Mouse (Mus musculus) intestine, postnatal 0 days (tissue): ENCODE data around the gene Rcc1. TPM values are rescaled to one million over a fixed set of nuclear protein-coding genes. Genes with fewer than 3 reads are reported as not detected.

Experiments
- ATAC-seq: fragments of 200-750 bp; cut with Nextera tagmentation; 2 replicates; pipeline ENCODE4 v1.8.0; 2017; ENCODE audit warnings: mild to moderate bottlenecking, moderate TSS enrichment, moderate library complexity
- H3K27ac ChIP-seq: fragments of 300-500 bp; sonication (generic); 2 replicates; pipeline ENCODE4 v1.5.1; 2014; ENCODE audit warnings: mild to moderate bottlenecking, low read depth, low read length, moderate library complexity
- H3K27me3 ChIP-seq: fragments of 300-500 bp; sonication (generic); replicated peaks from 2 replicates; pipeline ENCODE4 v1.6.1; 2014; ENCODE audit warnings: low read length, mixed read lengths; ENCODE audit not compliant: control insufficient read depth, insufficient read depth
- H3K36me3 ChIP-seq: fragments of 300-500 bp; sonication (generic); 2 replicates; pipeline ENCODE4 v1.6.1; 2014; ENCODE audit warnings: mild to moderate bottlenecking, moderate library complexity; ENCODE audit not compliant: control insufficient read depth, insufficient read depth
- H3K4me1 ChIP-seq: fragments of 300-500 bp; sonication (generic); replicated peaks from 2 replicates; pipeline ENCODE4 v1.6.1; 2014; ENCODE audit warnings: antibody characterized with exemption, low read length, mixed read lengths; ENCODE audit not compliant: control insufficient read depth, insufficient read depth
- H3K4me2 ChIP-seq: fragments of 300-500 bp; sonication (generic); replicated peaks from 2 replicates; pipeline ENCODE4 v1.6.1; 2014; ENCODE audit warnings: low read depth, mild to moderate bottlenecking, moderate library complexity
- H3K4me3 ChIP-seq: fragments of 300-500 bp; sonication (generic); 2 replicates; pipeline ENCODE4 v1.5.1; 2014; ENCODE audit warnings: low read depth, low read length
- H3K9ac ChIP-seq: fragments of 300-500 bp; sonication (generic); 2 replicates; pipeline ENCODE4 v1.6.1; 2014; ENCODE audit warnings: mild to moderate bottlenecking, low read depth, low read length
- H3K9me3 ChIP-seq: fragments of 300-500 bp; sonication (generic); 2 replicates; pipeline ENCODE4 v1.6.1; 2016; ENCODE audit warnings: mixed run types; ENCODE audit not compliant: control insufficient read depth
- CTCF ChIP-seq: sonication (generic); IDR thresholded peaks from 2 replicates; pipeline ENCODE4 v1.5.1; 2016; ENCODE audit warnings: low read depth, mild to moderate bottlenecking, control low read depth, antibody characterized with exemption, moderate library complexity
- WGBS: fragments of 180-500 bp; shearing (Covaris S2); extraction: QIAGEN DNeasy Blood & Tissue Kit; methylation state at CpG from one replicate; pipeline ENCODE4 v1.1.7; 2014; 5-methylcytosine and 5-hydroxymethylcytosine counted together
- polyA plus RNA-seq: library from polyadenylated mRNA; unstranded; fragments of >200 nt; fragmentation: Nextera tagmentation; extraction: Ambion mirVana; gene quantifications from 2 replicates; pipeline ENCODE4 v1.2.1, GENCODE M21; 2015

Rcc1 gene
- polyA plus RNA-seq, 1 experiment from 2014 or later: 48.7 TPM

GRCm38 (mm10) chr4:132350854-132351253 lies 2.6 kb downstream of the Rcc1 start:
- TF ChIP-seq CTCF: no peak
- H3K27me3 ChIP-seq: no peaks in the 10 kb centered on the region
- no peak for ATAC-seq
- no peak overlapping the region for H3K9ac ChIP-seq
- no peak overlapping the region for H3K27ac ChIP-seq
- H3K4me2 ChIP-seq: no peak overlapping the region
- H3K4me1 ChIP-seq: no peaks in the 10 kb centered on the region
- 0 out of 2 replicates have a peak, but pooled peaks cover 4% of the 10 kb centered on the region for H3K36me3 ChIP-seq
- H3K9me3 ChIP-seq: no peaks in the 10 kb centered on the region
- H3K4me3 ChIP-seq: no peak overlapping the region
- 71% methylated on average over 3 of the region's 3 CpGs for WGBS

- TF ChIP-seq CTCF: no peak
- H3K27me3 ChIP-seq: no peaks in the 10 kb centered on the region
- ATAC-seq: no peak
- H3K4me1 ChIP-seq: no peaks in the 10 kb centered on the region
- 0 out of 2 replicates have a peak, but pooled peaks cover 4% of the 10 kb centered on the region for H3K36me3 ChIP-seq
- no peaks in the 10 kb centered on the region for H3K9me3 ChIP-seq
- 59% methylated on average over 2 of the region's 2 CpGs for WGBS
- no peak overlapping the region for H3K4me3 ChIP-seq
- H3K9ac ChIP-seq: no peak overlapping the region
- H3K27ac ChIP-seq: no peak overlapping the region
- H3K4me2 ChIP-seq: no peak overlapping the region
These were observed 3.2 kb downstream of the Rcc1 start for GRCm38 (mm10) chr4:132350123-132350740.

- no peaks in the 10 kb centered on the region for H3K27me3 ChIP-seq
- H3K4me2 ChIP-seq: no peak overlapping the region
- H3K27ac ChIP-seq: no peak overlapping the region
- 66% methylated on average over 3 of the region's 3 CpGs for WGBS
- 0 out of 2 replicates have a peak, but pooled peaks cover 4% of the 10 kb centered on the region for H3K36me3 ChIP-seq
- no peak for ATAC-seq
- H3K4me1 ChIP-seq: 0 out of 2 replicates have a peak, but pooled peaks cover 1% of the 10 kb centered on the region
- no peak overlapping the region for H3K9ac ChIP-seq
- TF ChIP-seq CTCF: peak; percentile 47; the same call in 1 of the 2 replicates
- no peaks in the 10 kb centered on the region for H3K9me3 ChIP-seq
- H3K4me3 ChIP-seq: no peak overlapping the region
These were observed 3.8 kb downstream of the Rcc1 start for GRCm38 (mm10) chr4:132349495-132350122.

- Histone ChIP-seq H3K4me2 (peak overlapping the region; percentile 73; the same call in 1 of the 2 replicates), H3K9me3 (no peaks in the 10 kb centered on the region), H3K36me3 (0 out of 2 replicates have a peak, but pooled peaks cover 1% of the 10 kb centered on the region), H3K4me3 (no peak overlapping the region), H3K27me3 (no peaks in the 10 kb centered on the region), H3K4me1 (peaks cover 7% of the 10 kb centered on the region; the same call in 1 of the 2 replicates), H3K9ac (no peak overlapping the region), H3K27ac (peak overlapping the region; percentile 86)
- peak; percentile 28 for ATAC-seq
- 34% methylated on average over 3 of the region's 3 CpGs for WGBS
- TF ChIP-seq CTCF: peak; percentile 55
These were observed 6.7 kb downstream of the Rcc1 start for GRCm38 (mm10) chr4:132346661-132347060.

GRCm38 (mm10) chr4:132346261-132346660 lies 7.1 kb downstream of the Rcc1 start:
- peak; percentile 79 for ATAC-seq
- 42% methylated on average over 4 of the region's 4 CpGs for WGBS
- H3K27ac ChIP-seq: peak overlapping the region; percentile 86
- no peak overlapping the region for H3K4me3 ChIP-seq
- peaks cover 3% of the 10 kb centered on the region; the same call in 1 of the 2 replicates for H3K36me3 ChIP-seq
- no peak for TF ChIP-seq CTCF
- peak overlapping the region; percentile 73 for H3K4me2 ChIP-seq
- no peak overlapping the region for H3K9ac ChIP-seq
- peaks cover 7% of the 10 kb centered on the region; the same call in 1 of the 2 replicates for H3K4me1 ChIP-seq
- no peaks in the 10 kb centered on the region for H3K27me3 ChIP-seq
- H3K9me3 ChIP-seq: no peaks in the 10 kb centered on the region

- no peak; the same call in 1 of the 2 replicates for ATAC-seq
- H3K27ac ChIP-seq: peak overlapping the region; percentile 86
- 25% methylated on average over 5 of the region's 5 CpGs for WGBS
- H3K9ac ChIP-seq: no peak overlapping the region
- no peaks in the 10 kb centered on the region for H3K27me3 ChIP-seq
- peaks cover 7% of the 10 kb centered on the region; the same call in 1 of the 2 replicates for H3K4me1 ChIP-seq
- peak overlapping the region; percentile 52 for H3K4me3 ChIP-seq
- H3K9me3 ChIP-seq: no peaks in the 10 kb centered on the region
- no peak for TF ChIP-seq CTCF
- peak overlapping the region; percentile 73 for H3K4me2 ChIP-seq
- H3K36me3 ChIP-seq: peaks cover 3% of the 10 kb centered on the region; the same call in 1 of the 2 replicates
These were observed 7.6 kb downstream of the Rcc1 start for GRCm38 (mm10) chr4:132345843-132346212.
